9 mouse cellular contexts compared by ENCODE assay signal in genomic region chr2:35259338-35260080, GRCm38 (mm10). TPM values are rescaled to one million over a fixed set of nuclear protein-coding genes. Genes with fewer than 3 reads are reported as not detected.
DNase-seq lines count a peak whose midpoint lies in the region; ATAC-seq lines count a peak whose summit lies in the region.
"Had no signal": no experiment of that assay in that cellular context is flagged by ENCODE, and none has a peak within 500 bp of the region (broad histone marks: within the 10 kb centered on the region; RNA-seq: fewer than 3 reads in every experiment).

No protein-coding gene starts in this region.

- no peaks in the 10 kb centered on the region for H3K36me3 ChIP-seq in liver, embryonic 11.5 days (ENCODE audit: control insufficient read depth, insufficient read depth, low read length)

- H3K4me3 ChIP-seq in liver, embryonic 11.5 days (ENCODE audit: low read depth, low read length): no peak overlapping the region

- ATAC-seq in liver, embryonic 11.5 days (replicated peaks; ENCODE audit: low FRiP score): no peak

- peaks cover 26% of the 10 kb centered on the region for H3K4me1 ChIP-seq in liver, embryonic 11.5 days (replicated peaks; ENCODE audit: control insufficient read depth, insufficient read depth, low read length)

- no peaks in the 10 kb centered on the region for H3K9me3 ChIP-seq in liver, embryonic 11.5 days (ENCODE audit: control insufficient read depth, low read length)

- WGBS in liver, embryonic 11.5 days: 33% methylated on average over 13 of the region's 13 CpGs

- peak overlapping the region; percentile 16 for H3K4me2 ChIP-seq in liver, embryonic 11.5 days

- peaks cover 8% of the 10 kb centered on the region for H3K27me3 ChIP-seq in liver, embryonic 11.5 days (replicated peaks; ENCODE audit: control insufficient read depth, insufficient read depth, low read length)

- DNase-seq in adrenal gland, adult (ENCODE audit: inconsistent age in 2 of 2, low spot score in 1 of 2): peak; percentile 59 to 81
- DNase-seq in adrenal gland, postnatal 4 days (ENCODE audit: low spot score in 2 of 2): no peak
- peak; percentile 67 to 72 for DNase-seq in spleen, postnatal 36 days (ENCODE audit: low spot score in 2 of 2)
- no peak for DNase-seq in spleen, adult 12 weeks (ENCODE audit: low spot score)
- DNase-seq in liver, embryonic 11.5 days (ENCODE audit: low spot score): no peak
- peak; percentile 19 for DNase-seq in yolk sac, embryonic 10.5 days (ENCODE audit: low spot score)
- no peak for DNase-seq in adipocyte (ENCODE audit: low spot score)
- no peak for DNase-seq in layer of hippocampus, postnatal 36 days
- DNase-seq: left cerebral cortex, postnatal 4 days had no signal

- H3K9ac ChIP-seq in liver, embryonic 11.5 days (ENCODE audit: low read depth, low read length): no peak overlapping the region; the same call in 1 of the 2 replicates

- peak overlapping the region; percentile 60 for H3K27ac ChIP-seq in liver, embryonic 11.5 days (ENCODE audit: low read depth, low read length)

RNA-seq across cellular contexts. Expression of gene Gsn, which starts 3.3 kb away (rescaled TPM):
- 100 to 1,000 TPM; 136 to 137 TPM for total RNA-seq in adrenal gland, postnatal 4 days (2021)
- polyA plus RNA-seq in liver, embryonic 11.5 days (2014; fragmentation: Nextera tagmentation; extraction: Ambion mirVana): 76.4 and 85.4 TPM in 2 replicates
- 10 to 100 TPM; 73.3 to 75.0 TPM for total RNA-seq in layer of hippocampus, postnatal 36 days (2021)

RNA-seq across cellular contexts. Expression of gene Rab14, which starts 58.6 kb away (rescaled TPM):
- total RNA-seq in adrenal gland, postnatal 4 days (2021): 100 to 1,000 TPM; 213 to 230 TPM
- polyA plus RNA-seq in liver, embryonic 11.5 days (2014; fragmentation: Nextera tagmentation; extraction: Ambion mirVana): 192 and 201 TPM in 2 replicates
- 100 to 1,000 TPM; 234 to 236 TPM for total RNA-seq in layer of hippocampus, postnatal 36 days (2021)

Comparison
In these comparisons a context has a peak if more than half of its experiments do, and no peak if none do; other contexts are left out.
1. DNase-seq: peak in adrenal gland, adult (2 of 2), spleen, postnatal 36 days (2 of 2) and yolk sac, embryonic 10.5 days (single experiment); none in adrenal gland, postnatal 4 days (0 of 2), spleen, adult 12 weeks (single experiment), liver, embryonic 11.5 days (single experiment), adipocyte (single experiment) and layer of hippocampus, postnatal 36 days (0 of 2).